Mouse (Mus musculus): ENCODE measurements around the gene Fchsd2.

- no peak for TF ChIP-seq GATA1 (IDR thresholded peaks at IDR 0.05; ENCODE audit: borderline replicate concordance, low read length)
- TF ChIP-seq CTCF (IDR thresholded peaks at IDR 0.05; ENCODE audit: low read depth, low read length), result no peak
These were observed 70.1 kb downstream of the Fchsd2 start for GRCm38 (mm10) chr7:101162781-101163180.

Measured in G1E (cell line).